Mouse (Mus musculus) frontal cortex, postnatal 14 days (tissue): ENCODE results near the gene Arid1b.

Experiments used
- DNase-seq, 2 experiments: peaks; one replicate each; pipeline ENCODE4 v3.0.0; 2022; ENCODE audit warnings: low spot score in 2 of 2

The Arid1b gene

DNA sequence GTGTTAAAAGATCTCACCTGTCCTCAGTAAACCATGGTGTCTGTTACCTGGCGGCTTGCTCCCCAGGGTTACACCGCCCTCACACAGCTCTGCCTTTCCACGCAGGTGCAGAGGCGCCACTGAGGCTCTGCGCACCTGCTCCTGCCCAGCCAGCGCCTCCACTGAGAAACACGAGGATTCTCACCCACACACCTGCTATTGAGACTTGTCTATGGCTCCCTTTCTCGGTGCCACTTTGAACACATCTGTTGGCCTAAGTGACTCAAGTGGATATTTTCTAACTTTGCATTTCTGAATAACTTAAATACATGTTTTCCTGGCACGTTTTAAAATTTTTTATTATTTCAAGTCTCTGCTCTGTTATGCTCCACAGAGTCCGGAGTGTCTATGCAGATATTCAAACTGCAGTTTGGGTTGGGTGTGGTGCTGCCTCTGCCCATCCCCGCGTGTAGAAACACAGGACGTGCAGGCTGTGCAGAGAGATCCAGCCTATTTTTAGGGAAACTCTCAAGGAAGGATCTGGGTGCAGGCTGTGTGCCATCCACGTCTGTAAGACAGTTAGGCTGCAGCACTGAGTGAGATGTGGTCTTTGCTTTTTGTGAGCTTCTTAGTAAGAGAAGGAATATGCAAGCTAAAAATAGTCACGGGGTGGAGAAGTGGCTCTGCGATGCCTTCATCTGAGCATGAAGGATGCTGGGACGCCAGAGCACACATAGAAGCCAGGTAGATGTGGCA is 283.2 kb downstream of the Arid1b start:
- no peak for DNase-seq

DNA sequence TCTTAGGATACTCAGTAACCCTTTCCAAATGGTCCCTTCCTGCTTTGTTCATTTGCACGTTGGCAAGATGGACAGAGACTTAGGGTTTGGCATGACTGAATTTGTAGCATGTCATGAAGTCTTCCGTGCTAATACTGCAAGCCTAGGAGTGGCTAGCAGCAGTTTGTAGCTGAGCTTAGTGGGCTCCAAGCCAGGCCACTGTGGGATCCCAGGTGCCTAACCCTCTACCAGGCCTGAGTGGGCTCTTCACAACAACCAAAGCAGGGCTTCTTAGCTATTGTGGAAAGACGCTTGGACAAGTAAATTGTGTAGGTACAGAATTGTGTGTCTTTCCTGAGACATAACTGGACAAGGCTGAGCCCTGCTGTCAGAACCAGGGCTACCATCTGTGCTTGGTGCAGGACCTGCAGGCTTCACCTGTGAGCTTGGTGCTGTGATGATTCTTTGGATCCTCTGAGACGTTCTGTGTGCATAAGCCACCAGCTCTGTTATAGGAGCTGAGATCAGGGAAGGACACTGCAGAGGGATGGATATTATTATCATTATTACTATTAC is 286.4 kb downstream of the Arid1b start:
- no peak for DNase-seq

DNA sequence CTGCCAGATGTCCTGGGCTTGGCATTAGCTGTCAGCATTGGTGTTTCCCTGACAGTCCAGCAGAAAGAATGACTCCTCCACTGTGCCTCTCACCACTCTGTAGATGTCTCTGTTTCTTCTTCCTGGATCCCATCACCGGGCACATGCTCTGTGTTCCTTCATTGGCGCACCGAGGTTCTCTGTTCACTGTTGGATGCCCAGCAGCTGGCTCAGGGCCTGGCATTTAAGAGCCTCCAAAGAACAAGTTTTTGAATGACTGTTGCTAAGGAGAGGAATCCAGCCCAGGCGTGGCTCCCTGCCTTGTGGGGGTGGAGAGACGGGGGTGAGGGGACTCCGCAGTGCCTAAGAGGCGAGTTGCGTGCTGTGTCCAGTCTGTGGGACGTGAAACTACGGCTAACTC is 290.7 kb downstream of the Arid1b start:
- no peak for DNase-seq

DNA sequence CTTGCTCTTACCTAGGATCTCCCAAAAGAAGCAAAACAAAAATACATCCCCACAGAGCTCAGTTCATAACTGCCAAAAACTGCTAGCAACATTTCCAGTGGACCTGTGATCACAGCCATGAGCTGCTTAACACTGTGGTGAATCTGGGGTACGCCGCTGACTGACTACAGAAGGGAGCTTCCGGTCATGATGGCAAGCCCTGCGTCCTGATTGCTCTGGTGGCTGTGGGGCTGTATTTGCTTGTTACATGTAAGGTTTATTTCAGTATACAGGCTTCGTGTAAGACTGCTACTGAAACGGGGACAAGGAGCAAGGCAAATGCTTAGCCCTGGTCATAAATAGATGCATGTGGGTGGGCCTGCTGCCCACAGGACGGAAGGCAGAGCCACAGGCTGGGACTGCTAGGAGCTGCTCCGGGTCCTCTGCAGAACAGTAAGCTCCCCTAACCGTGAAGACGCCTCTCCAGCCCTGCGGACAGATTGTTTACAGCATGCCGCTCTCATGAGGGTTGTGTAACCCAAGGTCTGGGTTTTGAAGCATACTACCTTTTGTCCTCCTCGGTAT is 291.8 kb downstream of the Arid1b start:
- DNase-seq: no peak

DNA sequence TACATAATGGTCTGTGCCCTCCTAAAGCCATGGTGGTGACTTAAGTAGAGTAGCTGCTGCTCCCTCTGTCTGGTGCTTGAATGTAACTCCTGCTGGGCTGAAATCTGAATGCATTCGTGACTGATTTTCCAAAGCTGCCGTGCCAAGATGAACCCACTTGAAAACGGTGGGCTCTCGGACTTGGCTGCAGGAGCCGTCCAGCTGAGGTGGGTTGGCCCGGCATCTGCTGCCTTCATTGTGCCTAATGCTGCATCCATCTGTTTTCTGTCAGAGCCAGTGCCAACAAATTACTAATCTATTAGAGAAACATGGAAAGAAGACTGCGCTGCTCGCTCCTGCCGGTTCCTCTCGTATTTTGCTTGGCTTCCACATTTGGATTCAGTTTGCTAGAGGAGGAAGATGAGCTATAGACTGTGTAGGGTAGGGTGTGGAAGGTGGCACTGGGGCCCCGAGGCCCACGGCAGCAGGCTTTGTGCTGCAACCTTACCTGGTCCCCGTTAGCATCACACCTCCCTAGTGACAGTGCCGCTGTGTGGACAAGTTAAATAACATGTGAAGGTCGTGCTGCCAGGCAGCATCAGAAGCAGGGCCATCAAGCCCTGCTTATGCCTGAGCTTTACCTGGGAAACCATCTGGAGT is 292.6 kb downstream of the Arid1b start:
- no peak for DNase-seq

DNA sequence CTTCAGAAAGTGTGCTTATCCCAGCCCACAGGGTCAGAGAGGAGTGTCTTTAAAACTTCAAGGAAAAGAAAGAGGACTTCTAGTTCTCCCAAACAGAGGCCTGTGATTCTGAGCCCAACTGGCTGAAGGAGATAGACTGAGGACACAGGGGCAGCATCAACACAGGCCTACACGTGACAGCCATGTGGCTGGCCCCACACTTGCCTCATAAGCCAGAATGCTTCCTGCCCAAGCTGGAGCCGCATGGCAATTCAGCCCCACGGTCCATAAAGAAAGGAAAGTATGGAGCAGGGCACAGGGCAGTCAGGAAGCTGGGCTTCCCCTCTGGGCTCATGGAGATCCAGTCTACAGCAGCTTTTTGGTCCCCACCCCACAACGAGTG is 293.1 kb downstream of the Arid1b start:
- no peak for DNase-seq

DNA sequence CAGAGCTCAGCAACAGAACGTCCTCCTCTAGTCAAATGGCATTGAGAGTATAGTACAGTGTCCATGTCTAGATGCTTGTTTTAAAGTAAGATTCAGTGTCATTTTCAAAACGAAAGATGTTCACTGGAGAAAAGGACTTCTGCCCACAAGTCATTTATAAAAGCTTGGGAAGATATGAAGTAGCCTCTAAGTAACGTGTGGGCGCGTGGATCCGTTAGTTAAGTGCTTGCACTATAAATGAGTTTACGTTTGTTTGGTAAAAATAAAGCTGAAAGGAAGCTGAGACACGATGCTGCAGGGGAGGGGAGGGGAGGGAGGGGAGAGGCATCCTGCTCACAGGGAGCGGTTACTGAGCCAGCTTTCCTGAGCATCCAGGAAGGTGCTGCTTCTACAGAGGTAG is 293.5 kb downstream of the Arid1b start:
- DNase-seq: no peak

DNA sequence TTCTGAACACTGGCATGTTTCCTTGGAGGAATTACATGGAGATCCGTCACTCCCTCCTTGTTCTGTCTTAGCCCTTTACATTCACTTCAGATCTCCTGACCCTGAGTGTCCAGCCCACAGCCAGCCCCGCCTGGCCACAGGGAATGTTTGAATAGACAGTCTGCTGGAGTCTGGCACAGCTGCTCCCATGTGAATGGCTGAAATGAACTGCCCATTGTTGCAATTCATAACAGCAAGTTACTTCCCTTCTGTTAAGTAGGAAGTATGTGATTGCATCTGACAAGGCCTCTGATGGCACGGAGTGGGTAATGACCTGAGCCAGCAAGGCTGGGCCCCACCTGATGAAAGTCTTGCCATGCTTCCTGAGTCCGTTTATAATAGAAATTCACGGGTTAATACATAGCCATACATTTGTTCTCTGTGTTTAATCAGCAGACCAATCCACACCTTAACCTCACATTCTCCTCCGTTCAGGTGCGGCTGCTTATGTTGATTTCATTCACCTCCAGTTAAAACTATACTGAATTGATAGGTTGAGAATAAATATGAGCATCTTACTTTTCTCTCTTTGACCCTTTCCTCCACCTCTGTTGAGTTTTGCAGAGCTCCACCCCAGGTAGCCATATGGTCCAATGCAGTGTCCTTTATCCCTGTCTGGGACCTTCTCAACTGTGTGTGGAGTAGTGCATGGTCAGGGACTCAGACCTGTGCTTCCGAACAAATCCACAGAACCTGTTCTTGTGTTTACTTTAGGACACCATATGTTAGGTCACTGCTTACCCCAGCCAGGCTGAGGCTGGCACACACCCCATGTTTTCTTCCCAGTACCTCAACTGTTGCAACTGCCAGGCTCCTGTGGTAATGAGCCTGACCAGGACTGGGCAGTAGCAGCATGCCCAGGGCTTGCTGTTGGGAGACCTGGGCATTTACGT is 299.8 kb downstream of the Arid1b start:
- no peak for DNase-seq

DNA sequence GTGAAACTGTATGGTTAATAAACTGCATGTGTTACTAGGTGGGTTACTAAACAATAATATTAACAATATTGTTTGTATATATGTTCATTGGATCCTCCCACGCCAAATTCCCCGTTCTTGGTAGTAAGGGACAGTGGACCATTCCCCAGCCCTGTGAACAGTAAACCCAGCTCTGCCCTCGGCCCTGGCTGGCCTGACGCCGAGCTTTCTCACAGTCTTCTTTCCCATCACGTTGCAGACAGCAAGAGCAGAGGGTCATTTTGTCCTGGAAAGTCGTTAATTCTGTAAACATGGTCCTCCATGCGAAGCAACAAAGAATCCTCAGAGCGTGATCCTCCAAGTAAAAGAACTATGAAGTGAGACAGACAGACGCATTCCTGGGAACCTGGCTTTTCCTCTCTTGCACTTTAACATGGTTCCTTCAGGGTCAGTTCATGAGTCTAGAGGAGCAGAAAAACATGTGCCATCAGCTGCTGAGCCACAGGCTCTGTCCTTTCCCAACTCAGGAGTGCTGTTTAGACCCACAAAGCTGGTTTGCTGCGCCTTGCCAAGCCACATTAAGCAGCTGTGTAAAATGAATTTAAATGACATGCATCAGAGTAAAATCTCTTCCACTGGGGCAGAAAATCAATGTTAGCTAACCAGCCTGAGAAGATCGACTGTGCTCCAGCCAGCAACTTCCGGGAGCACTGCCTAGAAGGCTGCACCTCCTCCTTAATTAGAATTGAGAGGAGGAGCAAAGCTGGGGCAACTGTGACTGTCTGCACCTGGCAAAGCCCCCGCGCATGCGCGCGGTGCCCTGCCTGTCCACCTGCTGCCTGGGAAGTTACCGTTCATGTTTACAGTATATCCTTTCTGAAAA is 301.2 kb downstream of the Arid1b start:
- DNase-seq: peak; percentile 52 to 67

DNA sequence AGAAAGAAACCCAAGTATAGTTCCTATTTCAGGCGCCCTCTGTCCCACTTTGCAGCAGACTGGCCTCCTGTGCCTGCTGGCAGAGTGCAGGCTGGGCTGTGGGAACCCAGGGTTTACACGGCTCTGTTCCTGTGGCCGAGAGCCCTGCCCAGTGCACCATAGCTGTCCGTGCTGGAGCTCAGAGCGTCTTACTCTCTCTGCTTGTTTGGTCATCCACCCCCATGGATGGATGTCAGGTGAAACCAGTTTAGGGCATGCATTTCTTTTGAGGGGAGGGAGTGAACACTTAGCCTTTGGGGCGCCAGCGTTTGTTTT is 301.8 kb downstream of the Arid1b start:
- no peak for DNase-seq

DNA sequence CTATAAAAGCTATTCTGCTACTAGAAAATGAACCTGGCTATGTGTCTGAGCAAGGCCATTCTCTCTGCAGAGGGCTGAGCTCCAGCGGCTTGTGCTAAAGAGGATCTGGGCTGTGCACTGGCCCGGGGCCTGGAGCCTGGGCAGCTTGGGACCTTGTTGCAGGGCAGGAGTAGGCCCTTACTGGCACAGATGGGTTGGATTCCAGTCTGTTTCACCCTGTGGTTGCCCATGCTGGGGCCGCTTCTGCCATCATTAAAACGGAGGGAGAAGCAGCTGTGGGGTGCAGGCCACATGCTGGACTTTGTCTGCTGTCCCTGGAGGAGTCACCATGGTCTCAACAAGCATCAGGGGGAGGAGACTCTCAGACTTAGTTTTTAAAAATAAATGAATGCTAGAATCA is 303.4 kb downstream of the Arid1b start:
- DNase-seq: no peak

DNA sequence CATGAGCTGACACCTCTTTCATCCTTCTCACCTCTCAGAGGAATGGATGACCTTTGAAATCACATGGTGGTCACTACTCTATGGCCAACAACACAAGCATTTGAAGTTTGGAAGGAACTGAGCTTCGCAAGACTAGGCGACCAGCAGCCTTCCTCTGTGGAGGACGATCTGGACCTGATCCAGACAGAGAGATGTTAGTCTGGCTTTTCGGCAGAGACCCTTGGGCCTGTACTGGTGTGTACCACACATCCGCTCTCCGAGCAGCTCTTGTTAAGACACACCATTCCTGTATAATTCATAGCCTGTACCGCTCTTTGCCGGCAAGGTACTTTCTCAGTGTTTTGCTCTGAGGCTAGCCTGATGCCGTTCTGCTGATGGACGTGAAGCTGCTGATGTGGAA is 303.9 kb downstream of the Arid1b start:
- no peak for DNase-seq

DNA sequence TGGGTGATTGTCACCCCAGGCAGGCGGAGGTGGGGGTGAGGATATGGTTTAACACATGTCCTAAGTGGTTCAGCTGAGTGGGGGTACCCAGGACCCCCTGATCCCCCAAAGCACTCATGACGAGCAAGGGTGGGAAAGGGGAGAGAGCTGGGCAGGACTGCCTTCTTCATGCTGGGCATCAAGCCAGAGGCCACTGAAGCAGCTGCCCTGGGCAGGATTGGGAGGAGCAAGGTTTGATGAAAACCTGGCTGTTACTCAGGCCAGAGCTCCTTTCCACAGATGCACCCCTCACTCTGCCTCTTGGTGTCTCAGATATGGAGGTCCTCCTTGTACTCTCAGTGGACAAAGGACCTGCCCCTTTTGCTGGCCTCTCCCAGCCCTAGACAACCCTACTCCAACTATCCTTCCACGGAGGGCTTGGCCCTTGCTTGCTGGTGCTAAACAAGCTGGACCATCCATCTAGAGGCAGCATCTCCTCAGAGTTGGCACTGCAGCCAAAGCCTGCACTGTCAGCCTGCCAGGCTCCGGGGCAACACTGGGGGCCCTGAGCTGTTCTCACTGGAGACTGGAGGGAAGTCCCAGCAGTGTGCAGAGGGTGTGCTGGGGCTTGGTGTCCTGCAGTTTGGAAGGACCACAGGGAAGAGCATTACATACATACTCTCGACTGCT is 304.9 kb downstream of the Arid1b start:
- no peak for DNase-seq

DNA sequence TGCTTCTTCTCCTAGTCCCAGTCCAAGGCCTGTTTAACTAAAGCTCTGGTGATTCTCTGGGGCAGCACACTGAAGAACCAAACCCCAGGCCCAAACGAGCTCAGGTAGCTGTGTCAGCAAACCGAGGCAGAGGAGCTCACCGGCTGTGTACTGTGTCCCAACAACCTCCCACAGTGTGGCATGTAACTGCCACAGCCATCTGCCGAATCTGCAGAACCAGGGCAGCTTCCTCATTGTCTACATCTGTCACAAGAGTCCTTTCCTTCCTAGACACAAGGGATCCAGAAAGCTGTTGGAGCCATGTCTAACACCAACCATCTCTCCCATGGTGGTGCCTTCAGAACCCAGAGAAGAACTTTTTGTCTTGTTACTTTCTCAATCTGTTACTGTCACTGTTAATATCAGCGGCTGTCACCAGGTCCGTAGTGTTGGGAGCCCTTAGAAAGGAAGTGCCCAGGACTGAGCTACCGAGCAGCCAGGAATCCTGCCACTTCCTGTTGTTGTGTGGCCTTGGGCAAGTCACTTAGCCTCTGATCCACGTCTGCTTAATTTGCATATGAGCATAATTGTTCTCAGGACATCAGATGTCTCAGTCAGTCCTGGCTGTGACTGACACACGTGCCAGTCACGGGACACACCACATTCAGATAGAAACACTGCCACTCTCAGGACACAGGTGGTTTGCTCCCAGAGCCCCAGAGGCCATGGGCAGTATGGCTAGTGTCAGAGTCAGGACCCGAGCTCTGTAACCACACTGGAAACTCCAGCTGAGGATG is 309.0 kb downstream of the Arid1b start:
- DNase-seq: no peak

DNA sequence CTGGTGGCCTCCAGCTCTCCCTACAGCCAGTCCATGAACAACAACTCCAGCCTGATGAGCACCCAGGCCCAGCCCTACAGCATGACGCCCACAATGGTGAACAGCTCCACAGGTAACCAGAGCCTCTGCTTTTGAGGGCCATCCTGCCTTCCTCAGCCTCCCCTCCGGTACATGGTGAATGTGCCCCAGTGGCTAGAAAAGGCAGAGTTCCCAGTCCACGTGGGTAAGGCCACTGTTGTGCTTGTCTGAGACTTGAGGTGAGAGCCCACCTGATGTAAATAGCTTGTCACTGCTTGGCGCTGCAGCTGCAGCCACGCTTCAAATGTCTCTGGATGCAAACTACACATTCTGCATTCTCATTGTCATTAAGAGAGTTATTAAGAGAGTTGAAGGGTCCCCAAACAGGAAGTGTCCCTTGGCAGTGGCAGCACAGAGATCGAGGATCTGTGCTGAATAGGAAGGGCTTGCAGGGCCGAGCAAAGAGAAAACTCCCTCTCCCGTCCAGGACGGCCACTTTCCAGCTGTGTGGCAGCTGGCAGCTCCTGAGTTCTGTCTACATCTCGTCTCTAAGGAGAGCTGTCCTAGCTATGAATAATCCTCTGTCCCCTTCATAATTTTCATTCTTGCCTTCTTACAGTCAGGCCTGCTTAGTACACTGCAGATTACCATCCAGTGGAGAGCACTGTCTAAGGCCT is 311.8 kb downstream of the Arid1b start:
- DNase-seq: no peak

DNA sequence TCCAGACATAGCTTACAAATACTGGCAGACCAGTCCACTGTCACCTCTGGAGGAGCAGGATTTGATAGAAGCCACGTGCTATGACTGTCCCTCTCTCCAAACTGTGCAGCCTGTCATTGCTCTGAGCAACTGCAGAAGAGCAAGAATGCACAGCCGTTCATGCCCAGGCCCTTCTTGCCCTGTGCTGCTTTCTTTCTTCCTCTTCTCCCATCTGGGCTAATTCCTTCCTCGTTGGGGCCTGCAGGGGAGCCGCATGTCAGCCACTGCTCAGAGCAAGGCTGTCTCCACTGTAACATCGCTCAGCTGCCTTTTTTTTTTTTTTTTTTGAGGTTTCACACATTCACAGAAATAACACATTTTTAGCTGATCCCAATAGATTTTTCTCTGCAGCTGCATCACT is 315.8 kb downstream of the Arid1b start:
- no peak for DNase-seq

DNA sequence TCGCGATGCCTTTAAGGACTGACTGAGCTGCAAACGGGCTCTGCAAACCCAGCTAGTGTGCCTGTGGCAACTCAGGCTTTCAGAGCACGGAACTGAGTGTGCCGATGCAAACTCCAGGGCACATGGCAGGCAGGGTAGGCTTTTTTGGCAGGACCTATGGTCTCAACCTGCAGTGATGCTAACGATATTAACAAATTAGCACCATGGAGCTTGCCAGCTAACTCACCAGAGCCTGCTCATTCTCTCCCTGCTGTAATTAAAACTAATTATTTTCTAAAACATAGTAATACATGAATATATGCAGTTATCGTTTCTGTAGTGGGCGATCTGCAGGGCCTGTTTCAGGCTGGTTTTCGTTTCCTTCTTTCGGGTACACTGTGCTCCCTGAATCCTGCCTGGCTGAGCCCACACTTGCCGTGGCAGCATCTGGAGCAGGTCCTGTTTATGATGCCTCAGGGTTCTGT is 316.3 kb downstream of the Arid1b start:
- DNase-seq: no peak

DNA sequence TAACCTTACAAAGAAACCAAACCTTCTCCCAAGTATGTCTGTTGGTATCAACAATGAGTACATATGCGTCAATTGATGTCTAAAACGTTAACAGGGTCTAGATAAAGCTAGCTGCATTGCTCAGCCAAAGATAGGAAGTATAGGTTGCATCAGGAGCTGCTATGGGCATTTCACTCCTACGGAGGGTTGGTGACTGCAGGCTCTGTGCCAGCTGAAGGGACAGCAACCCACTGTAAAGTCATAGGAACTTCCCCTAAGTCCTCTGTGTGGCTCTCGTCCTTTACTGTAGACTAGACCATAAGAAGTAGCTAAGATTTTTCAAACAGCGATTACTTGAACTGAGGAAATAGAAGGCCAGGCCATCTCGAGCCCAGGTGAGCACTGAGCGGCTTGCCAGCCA is 316.9 kb downstream of the Arid1b start:
- DNase-seq: no peak

DNA sequence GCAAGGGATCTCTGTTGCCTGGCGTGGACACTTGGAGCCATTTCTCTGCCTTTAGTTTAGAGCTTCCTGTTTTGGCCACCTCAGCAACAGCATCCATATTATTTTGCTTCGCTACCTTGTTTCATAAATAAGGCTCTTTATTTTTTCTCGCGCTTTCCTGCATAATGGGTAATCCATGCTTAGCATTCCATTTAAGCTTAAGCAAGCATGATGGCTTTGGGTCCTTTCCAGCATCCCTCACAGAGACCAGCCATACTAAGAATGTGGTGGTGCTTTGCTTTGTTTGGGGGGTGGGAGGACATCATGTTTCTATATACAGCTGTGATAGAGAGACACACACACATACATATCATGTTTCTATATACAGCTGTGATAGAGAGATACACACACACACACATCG is 318.2 kb downstream of the Arid1b start:
- no peak for DNase-seq
